Mouse (Mus musculus): ENCODE results near the gene Tex101.

Tex101 gene

GRCm38 (mm10) chr7:24664301-24664700 lies 12.2 kb downstream of the Tex101 start:
- TF ChIP-seq CTCF (conservative IDR thresholded peaks at IDR 0.05; ENCODE audit: low read length) (no peak), NANOG (IDR thresholded peaks at IDR 0.05; ENCODE audit: borderline replicate concordance, low read length) (no peak), POU5F1 (IDR thresholded peaks at IDR 0.05; ENCODE audit: borderline replicate concordance, low read length) (no peak)
- Histone ChIP-seq H3K4me3 (replicated peaks; ENCODE audit: low read length) (peak overlapping the region; percentile 26; the same call in 1 of the 2 replicates), H3K36me3 (ENCODE audit: insufficient read depth, low read length) (no peaks in the 10 kb centered on the region), H3K4me1 (replicated peaks; ENCODE audit: low read depth, low read length) (peaks cover 29% of the 10 kb centered on the region), H3K9me3 (ENCODE audit: low read length) (no peaks in the 10 kb centered on the region), H3K27me3 (ENCODE audit: insufficient read depth, low read length) (peaks cover 30% of the 10 kb centered on the region)

GRCm38 (mm10) chr7:24662575-24662974 lies 13.9 kb downstream of the Tex101 start:
- TF ChIP-seq POU5F1 (IDR thresholded peaks at IDR 0.05; ENCODE audit: borderline replicate concordance, low read length) = no peak
- TF ChIP-seq CTCF (conservative IDR thresholded peaks at IDR 0.05; ENCODE audit: low read length) = peak; percentile 99

GRCm38 (mm10) chr7:24661118-24661904 lies 15.2 kb downstream of the Tex101 start:
- H3K4me3 ChIP-seq (replicated peaks; ENCODE audit: low read length) = no peak overlapping the region
- no peaks in the 10 kb centered on the region for H3K36me3 ChIP-seq (ENCODE audit: insufficient read depth, low read length)
- H3K4me1 ChIP-seq (replicated peaks; ENCODE audit: low read depth, low read length) = peaks cover 29% of the 10 kb centered on the region
- H3K9me3 ChIP-seq (ENCODE audit: low read length) = 0 out of 2 replicates have a peak, but pooled peaks cover 3% of the 10 kb centered on the region
- no peak for TF ChIP-seq CTCF (conservative IDR thresholded peaks at IDR 0.05; ENCODE audit: low read length)
- TF ChIP-seq POU5F1 (IDR thresholded peaks at IDR 0.05; ENCODE audit: borderline replicate concordance, low read length) = no peak
- H3K27me3 ChIP-seq (ENCODE audit: insufficient read depth, low read length) = peaks cover 10% of the 10 kb centered on the region

More at GRCm38 (mm10) chr7:24662575-24662974, 13.9 kb downstream of the Tex101 start:
- Histone ChIP-seq H3K27me3 (ENCODE audit: insufficient read depth, low read length) (peaks cover 17% of the 10 kb centered on the region), H3K9me3 (ENCODE audit: low read length) (0 out of 2 replicates have a peak, but pooled peaks cover 3% of the 10 kb centered on the region), H3K4me1 (replicated peaks; ENCODE audit: low read depth, low read length) (peaks cover 29% of the 10 kb centered on the region), H3K4me3 (replicated peaks; ENCODE audit: low read length) (no peak overlapping the region), H3K36me3 (ENCODE audit: insufficient read depth, low read length) (no peaks in the 10 kb centered on the region)

GRCm38 (mm10) chr7:24659737-24660357 lies 16.6 kb downstream of the Tex101 start:
- Histone ChIP-seq H3K4me1 (replicated peaks; ENCODE audit: low read depth, low read length) (peaks cover 22% of the 10 kb centered on the region), H3K9me3 (ENCODE audit: low read length) (0 out of 2 replicates have a peak, but pooled peaks cover 3% of the 10 kb centered on the region), H3K27me3 (ENCODE audit: insufficient read depth, low read length) (peaks cover 3% of the 10 kb centered on the region; the same call in 1 of the 2 replicates), H3K36me3 (ENCODE audit: insufficient read depth, low read length) (no peaks in the 10 kb centered on the region), H3K4me3 (replicated peaks; ENCODE audit: low read length) (no peak overlapping the region)
- no peak for TF ChIP-seq CTCF (conservative IDR thresholded peaks at IDR 0.05; ENCODE audit: low read length)
- no peak for TF ChIP-seq POU5F1 (IDR thresholded peaks at IDR 0.05; ENCODE audit: borderline replicate concordance, low read length)
- TF ChIP-seq NANOG (IDR thresholded peaks at IDR 0.05; ENCODE audit: borderline replicate concordance, low read length) = no peak

- TF ChIP-seq CTCF (conservative IDR thresholded peaks at IDR 0.05; ENCODE audit: low read length) (peak; percentile 95), NANOG (IDR thresholded peaks at IDR 0.05; ENCODE audit: borderline replicate concordance, low read length) (no peak), POU5F1 (IDR thresholded peaks at IDR 0.05; ENCODE audit: borderline replicate concordance, low read length) (no peak)
- H3K9me3 ChIP-seq (ENCODE audit: low read length) = no peaks in the 10 kb centered on the region
- peaks cover 7% of the 10 kb centered on the region; the same call in 1 of the 2 replicates for H3K27me3 ChIP-seq (ENCODE audit: insufficient read depth, low read length)
- no peak overlapping the region for H3K4me3 ChIP-seq (replicated peaks; ENCODE audit: low read length)
- H3K4me1 ChIP-seq (replicated peaks; ENCODE audit: low read depth, low read length) = peaks cover 6% of the 10 kb centered on the region
- H3K36me3 ChIP-seq (ENCODE audit: insufficient read depth, low read length) = no peaks in the 10 kb centered on the region
These were observed 22.8 kb downstream of the Tex101 start for GRCm38 (mm10) chr7:24653681-24654080.

GRCm38 (mm10) chr7:24646486-24646885 lies 30.0 kb downstream of the Tex101 start:
- peaks cover 8% of the 10 kb centered on the region for H3K27me3 ChIP-seq (ENCODE audit: insufficient read depth, low read length)
- H3K9me3 ChIP-seq (ENCODE audit: low read length) = no peaks in the 10 kb centered on the region
- H3K4me1 ChIP-seq (replicated peaks; ENCODE audit: low read depth, low read length) = no peaks in the 10 kb centered on the region
- H3K36me3 ChIP-seq (ENCODE audit: insufficient read depth, low read length) = no peaks in the 10 kb centered on the region
- no peak for TF ChIP-seq CTCF (conservative IDR thresholded peaks at IDR 0.05; ENCODE audit: low read length)
- TF ChIP-seq NANOG (IDR thresholded peaks at IDR 0.05; ENCODE audit: borderline replicate concordance, low read length) = no peak
- TF ChIP-seq POU5F1 (IDR thresholded peaks at IDR 0.05; ENCODE audit: borderline replicate concordance, low read length) = no peak
- H3K4me3 ChIP-seq (replicated peaks; ENCODE audit: low read length) = no peak overlapping the region

GRCm38 (mm10) chr7:24644996-24645395 lies 31.5 kb downstream of the Tex101 start:
- no peaks in the 10 kb centered on the region for H3K36me3 ChIP-seq (ENCODE audit: insufficient read depth, low read length)
- TF ChIP-seq CTCF (conservative IDR thresholded peaks at IDR 0.05; ENCODE audit: low read length) = no peak
- no peak for TF ChIP-seq POU5F1 (IDR thresholded peaks at IDR 0.05; ENCODE audit: borderline replicate concordance, low read length)
- no peak for TF ChIP-seq NANOG (IDR thresholded peaks at IDR 0.05; ENCODE audit: borderline replicate concordance, low read length)
- H3K4me1 ChIP-seq (replicated peaks; ENCODE audit: low read depth, low read length) = peaks cover 8% of the 10 kb centered on the region
- H3K27me3 ChIP-seq (ENCODE audit: insufficient read depth, low read length) = peaks cover 13% of the 10 kb centered on the region
- H3K4me3 ChIP-seq (replicated peaks; ENCODE audit: low read length) = no peak overlapping the region
- H3K9me3 ChIP-seq (ENCODE audit: low read length) = no peaks in the 10 kb centered on the region

- no peaks in the 10 kb centered on the region for H3K9me3 ChIP-seq (ENCODE audit: low read length)
- H3K36me3 ChIP-seq (ENCODE audit: insufficient read depth, low read length) = no peaks in the 10 kb centered on the region
- H3K27me3 ChIP-seq (ENCODE audit: insufficient read depth, low read length) = peaks cover 18% of the 10 kb centered on the region
- no peak for TF ChIP-seq POU5F1 (IDR thresholded peaks at IDR 0.05; ENCODE audit: borderline replicate concordance, low read length)
- TF ChIP-seq NANOG (IDR thresholded peaks at IDR 0.05; ENCODE audit: borderline replicate concordance, low read length) = no peak
- TF ChIP-seq CTCF (conservative IDR thresholded peaks at IDR 0.05; ENCODE audit: low read length) = no peak
- no peak overlapping the region for H3K4me3 ChIP-seq (replicated peaks; ENCODE audit: low read length)
- peaks cover 8% of the 10 kb centered on the region for H3K4me1 ChIP-seq (replicated peaks; ENCODE audit: low read depth, low read length)
These were observed 32.0 kb downstream of the Tex101 start for GRCm38 (mm10) chr7:24644492-24644891.
